Mouse (Mus musculus) thymus, postnatal 25 days (tissue): Measurements from ENCODE around the gene Elk4.

Source experiments
- DNase-seq: peaks from one replicate; pipeline ENCODE4 v3.0.0; 2022

Elk4 gene

GRCm38 (mm10) chr1:132019876-132020275 is 12.5 kb downstream of the Elk4 start:
- no peak for DNase-seq

- no peak for DNase-seq
Measured at GRCm38 (mm10) chr1:132022107-132022506, 14.7 kb downstream of the Elk4 start.

GRCm38 (mm10) chr1:132026925-132027646 is 19.7 kb downstream of the Elk4 start:
- DNase-seq: no peak

GRCm38 (mm10) chr1:132027978-132028377 is 20.6 kb downstream of the Elk4 start:
- no peak for DNase-seq

- DNase-seq: no peak
Measured at GRCm38 (mm10) chr1:132028413-132028812, 21.0 kb downstream of the Elk4 start.

- DNase-seq: peak; percentile 33
Measured at GRCm38 (mm10) chr1:132030574-132030973, 23.2 kb downstream of the Elk4 start.

GRCm38 (mm10) chr1:132032172-132032571 is 24.8 kb downstream of the Elk4 start:
- DNase-seq: no peak

GRCm38 (mm10) chr1:132037746-132038145 is 30.3 kb downstream of the Elk4 start:
- DNase-seq: no peak

GRCm38 (mm10) chr1:132038753-132039152 is 31.3 kb downstream of the Elk4 start:
- DNase-seq: peak; percentile 21

GRCm38 (mm10) chr1:132040201-132040621 is 32.8 kb downstream of the Elk4 start:
- no peak for DNase-seq

- no peak for DNase-seq
Measured at GRCm38 (mm10) chr1:132043759-132044158, 36.4 kb downstream of the Elk4 start.

GRCm38 (mm10) chr1:132046143-132046735 is 38.8 kb downstream of the Elk4 start:
- DNase-seq: peak; percentile 79

GRCm38 (mm10) chr1:132051746-132052145 is 44.3 kb downstream of the Elk4 start:
- no peak for DNase-seq

- no peak for DNase-seq
Measured at GRCm38 (mm10) chr1:132054387-132054786, 47.0 kb downstream of the Elk4 start.

GRCm38 (mm10) chr1:132055054-132055664 is 47.8 kb downstream of the Elk4 start:
- no peak for DNase-seq

GRCm38 (mm10) chr1:132058558-132058957 is 51.2 kb downstream of the Elk4 start:
- no peak for DNase-seq

- DNase-seq: no peak
Measured at GRCm38 (mm10) chr1:132060036-132060769, 52.8 kb downstream of the Elk4 start.

GRCm38 (mm10) chr1:132061750-132062541 is 54.5 kb downstream of the Elk4 start:
- DNase-seq: no peak

- DNase-seq: no peak
Measured at GRCm38 (mm10) chr1:132063096-132063495, 55.7 kb downstream of the Elk4 start.

GRCm38 (mm10) chr1:132065001-132065400 is 57.6 kb downstream of the Elk4 start:
- DNase-seq: no peak

GRCm38 (mm10) chr1:132065475-132066172 is 58.2 kb downstream of the Elk4 start:
- no peak for DNase-seq
